Mouse (Mus musculus): Measurements from ENCODE around the gene Zfp704.
"Not testable (repeated sequence)": the region's sequence is repeated elsewhere in the genome, so short reads cannot be mapped to it uniquely, and the experiment has no call there.

Gene Zfp704

DNA sequence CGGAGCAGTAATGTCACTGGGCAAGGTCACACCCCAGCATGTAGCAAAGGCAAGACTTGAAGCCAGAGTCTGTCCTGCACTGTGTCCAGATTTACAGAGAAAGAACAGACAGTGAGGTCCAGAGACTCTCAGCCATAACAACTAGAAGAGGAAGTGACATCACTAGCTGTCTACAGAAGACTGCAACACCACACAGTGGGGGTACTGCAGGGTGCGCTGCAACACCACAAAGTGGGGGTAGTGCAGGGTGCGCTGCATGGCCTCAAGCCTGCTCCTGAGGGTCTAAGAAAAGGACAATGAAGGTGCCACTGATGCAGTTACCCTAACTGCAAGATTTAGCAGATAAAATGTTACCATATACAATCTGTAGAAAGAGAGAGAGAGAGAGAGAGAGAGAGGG is 11.8 kb downstream of the Zfp704 start:
- DNase-seq (ENCODE audit: extremely low spot score, low spot score) = no peak

DNA sequence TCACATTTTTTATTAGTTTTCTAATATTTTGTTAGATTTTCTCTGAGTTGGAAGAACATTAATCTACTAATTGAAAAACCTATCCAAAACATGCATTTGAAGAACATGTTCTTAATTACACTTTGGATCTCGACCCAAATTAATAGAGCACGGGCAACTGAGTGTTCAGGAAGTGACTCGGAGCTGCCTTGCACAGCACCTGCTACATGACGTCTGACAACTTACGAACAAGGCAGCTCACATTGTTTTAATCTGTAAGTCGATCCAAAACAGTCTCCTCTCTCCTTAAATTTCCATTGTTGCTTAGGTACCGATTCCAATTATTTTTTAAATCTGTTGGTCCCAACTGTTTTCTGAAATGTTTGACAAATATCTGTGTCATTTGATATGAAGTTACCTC is 15.4 kb downstream of the Zfp704 start:
- DNase-seq (ENCODE audit: extremely low spot score, low spot score) = no peak

DNA sequence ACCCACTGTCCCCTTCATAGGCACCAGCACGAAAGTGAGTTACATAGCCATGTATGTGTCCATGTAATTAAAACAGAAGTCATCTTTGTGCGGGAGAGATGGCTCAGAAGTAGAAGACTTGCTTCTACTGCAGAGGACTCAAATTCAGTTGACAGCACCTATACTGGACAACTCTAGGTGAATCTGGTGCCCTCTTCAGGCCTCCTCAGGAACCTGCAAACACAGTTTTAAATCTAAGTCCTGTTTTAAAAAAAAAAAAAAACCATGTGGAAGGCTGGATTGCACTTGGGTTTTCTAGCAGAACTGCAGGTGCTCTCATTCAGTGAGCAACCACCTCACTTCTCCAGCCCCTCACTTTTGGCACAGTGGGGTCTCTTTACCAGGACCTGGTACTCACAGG is 16.1 kb downstream of the Zfp704 start:
- DNase-seq (ENCODE audit: extremely low spot score, low spot score) = no peak

DNA sequence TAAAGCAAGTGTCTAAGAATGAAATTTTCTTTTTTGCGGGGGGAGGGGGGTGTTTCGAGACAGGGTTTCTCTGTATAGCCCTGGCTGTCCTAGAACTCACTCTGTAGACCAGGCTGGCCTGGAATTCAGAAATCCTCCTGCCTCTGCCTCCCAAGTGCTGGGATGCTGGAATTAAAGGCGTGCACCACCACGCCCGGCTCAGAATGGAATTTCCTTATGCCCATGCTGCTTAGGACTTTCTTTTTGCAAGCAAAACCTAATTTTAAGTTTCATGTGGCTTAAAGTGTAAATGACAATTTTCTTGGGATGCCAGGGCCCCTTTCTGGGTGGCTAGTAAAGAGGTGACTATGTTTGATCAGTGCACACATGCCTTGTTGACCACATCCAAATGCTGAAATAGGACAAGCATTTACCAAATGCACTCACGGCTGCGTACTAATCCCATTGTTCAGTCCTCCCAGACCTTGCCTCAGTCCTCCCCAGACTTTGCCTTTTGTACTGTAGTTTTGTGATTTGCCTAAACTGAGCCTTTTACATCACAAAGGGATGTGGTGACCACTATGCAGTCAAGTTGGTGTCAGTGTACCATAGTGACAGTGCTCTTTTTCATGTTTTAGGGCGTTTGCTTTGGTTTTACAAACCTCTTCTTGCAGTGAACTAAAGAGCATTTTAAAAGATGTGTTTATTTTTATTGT is 18.3 kb downstream of the Zfp704 start:
- no peak for DNase-seq (ENCODE audit: extremely low spot score, low spot score)

DNA sequence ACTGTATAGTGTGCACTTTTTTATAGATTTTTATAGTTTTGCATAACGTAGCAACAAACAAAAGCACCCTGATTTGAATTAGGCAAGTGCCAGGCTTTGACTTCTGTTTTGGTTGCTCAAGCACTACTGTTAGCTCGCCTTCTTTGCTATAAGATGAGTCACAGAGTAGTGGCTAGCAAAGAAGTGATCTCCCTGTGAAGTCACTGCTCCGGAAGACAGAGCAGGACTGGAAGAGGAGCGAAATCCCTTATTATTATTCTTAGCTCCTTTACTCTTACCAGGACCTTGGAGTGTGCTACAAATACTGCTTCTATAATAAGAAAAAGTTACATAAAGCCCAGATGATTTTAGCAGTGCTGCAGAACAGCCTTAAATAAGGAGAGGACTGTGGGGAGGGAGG is 21.2 kb downstream of the Zfp704 start:
- DNase-seq (ENCODE audit: extremely low spot score, low spot score) = no peak

DNA sequence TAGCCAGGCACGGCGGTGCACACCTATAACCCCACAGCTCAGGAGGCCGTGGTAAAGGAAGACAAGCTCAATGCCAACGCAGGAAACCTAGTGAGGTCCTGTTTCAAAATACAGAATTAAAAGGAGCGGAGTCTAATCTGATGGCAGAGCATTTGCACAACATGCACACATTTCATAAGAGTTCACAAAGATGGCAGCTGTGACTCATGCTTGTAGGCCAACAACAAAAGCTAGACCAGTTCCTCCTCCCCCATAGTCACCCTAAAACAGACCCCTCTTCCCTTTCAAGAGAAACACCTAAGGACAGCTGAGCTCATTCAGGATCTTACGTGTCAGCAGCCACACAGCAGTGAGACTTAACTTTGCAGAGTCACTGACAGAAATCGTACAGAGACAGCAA is 22.6 kb downstream of the Zfp704 start:
- DNase-seq (ENCODE audit: extremely low spot score, low spot score) = no peak

DNA sequence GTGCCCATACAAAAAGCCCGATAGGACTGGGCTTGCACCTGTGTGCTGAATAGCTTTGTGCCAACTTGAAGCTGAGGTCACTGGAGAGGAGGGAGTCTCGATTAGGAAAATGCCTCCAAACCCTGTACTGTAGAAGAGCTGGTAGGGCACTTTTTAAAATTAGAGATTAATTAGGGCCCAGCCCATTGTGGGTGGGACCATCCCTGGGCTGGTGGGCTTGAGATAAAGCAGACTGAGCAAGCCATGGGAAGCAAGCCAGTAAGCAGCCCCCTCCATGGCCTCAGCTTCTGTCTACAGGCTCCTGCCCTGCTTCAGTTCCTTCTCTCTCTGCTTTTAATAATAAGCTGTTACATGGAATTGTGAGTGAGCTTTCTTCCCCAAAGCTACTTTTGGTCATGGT is 26.4 kb downstream of the Zfp704 start:
- no peak for DNase-seq (ENCODE audit: extremely low spot score, low spot score)

DNA sequence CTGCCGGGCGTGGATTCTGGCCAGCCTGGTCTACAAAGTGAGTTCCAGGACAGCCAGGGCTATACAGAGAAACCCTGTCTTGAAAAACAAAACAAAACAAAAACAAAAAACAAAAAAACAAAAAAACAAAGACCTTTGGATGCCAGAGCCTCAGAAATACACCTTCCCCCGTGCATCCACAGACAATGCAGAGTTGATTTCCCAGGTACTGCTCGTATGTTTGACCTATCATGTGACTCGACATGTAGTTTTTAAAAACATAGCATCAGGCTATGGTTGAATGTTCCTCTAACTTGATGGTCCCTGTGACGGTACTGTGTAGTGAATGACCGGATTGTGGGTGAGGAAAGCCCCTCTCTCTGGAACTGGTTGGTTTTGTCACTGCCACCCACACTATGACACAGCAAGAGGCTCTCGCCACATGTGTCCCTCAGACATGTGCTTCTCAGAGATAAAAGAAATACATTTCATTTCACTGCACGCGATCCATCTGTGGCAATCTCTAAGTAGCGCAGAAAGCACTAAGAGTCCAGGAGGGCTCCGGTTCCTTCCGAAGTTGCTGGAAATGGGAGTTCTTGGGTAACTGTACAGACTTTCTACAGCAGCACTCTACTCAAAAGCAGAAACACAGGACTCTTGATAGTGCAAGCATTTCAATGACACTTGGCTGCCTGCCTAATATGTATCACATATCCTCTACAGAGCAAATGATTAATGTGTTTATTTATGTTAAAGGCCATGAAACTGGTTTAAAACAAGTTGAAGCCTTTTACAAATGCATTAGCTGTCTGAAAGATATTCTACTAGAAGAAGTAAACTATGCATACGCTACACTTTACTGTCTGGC is 28.7 kb downstream of the Zfp704 start:
- no peak for DNase-seq (ENCODE audit: extremely low spot score, low spot score)

DNA sequence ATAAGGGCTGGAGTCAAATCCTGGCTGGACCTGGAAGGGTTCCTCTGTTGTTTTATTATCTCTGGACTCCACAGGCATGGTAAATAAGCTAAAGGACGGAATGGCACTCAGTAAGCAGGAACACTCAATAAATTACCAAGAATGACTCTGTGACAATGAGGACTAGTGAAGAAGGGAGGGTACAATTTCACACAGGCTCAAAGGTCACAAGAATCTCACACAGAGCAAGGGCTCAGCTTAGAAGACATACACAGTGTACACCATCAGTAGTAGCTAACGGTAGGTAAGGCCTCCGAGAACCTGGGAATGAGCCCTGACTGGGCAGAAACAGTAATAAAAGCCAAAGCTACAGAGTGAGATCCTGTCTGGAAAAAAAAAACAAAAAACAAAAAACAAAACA is 29.8 kb downstream of the Zfp704 start:
- DNase-seq (ENCODE audit: extremely low spot score, low spot score) = no peak

DNA sequence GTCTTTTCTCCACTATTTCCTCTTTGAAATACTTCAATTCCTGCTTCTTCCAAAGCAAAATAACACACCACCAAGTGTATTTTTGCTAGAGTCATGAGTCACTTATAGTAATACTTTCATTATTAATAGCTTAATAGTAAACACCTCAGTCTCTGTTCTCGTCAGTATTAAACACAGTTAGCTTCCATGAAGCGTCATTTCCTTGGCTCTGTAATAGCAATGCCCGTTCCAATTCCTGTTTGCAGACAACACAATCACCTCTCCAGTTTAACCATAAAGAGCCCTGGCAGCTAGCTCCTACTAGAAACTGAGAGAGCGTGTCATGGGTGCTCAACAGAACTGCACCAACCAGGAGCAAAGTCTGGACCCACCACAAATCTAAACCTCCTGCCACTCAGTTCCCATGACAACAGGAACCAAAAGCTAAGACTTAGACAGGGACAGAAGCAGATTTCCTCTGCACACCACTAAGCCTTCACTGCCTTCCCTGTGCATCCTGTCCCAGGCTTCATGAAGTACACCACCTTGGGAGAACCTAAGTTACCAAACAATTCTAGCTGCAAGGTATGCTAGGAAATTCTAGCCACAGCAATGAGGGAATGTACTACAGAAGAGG is 30.7 kb downstream of the Zfp704 start:
- no peak for DNase-seq (ENCODE audit: extremely low spot score, low spot score)

DNA sequence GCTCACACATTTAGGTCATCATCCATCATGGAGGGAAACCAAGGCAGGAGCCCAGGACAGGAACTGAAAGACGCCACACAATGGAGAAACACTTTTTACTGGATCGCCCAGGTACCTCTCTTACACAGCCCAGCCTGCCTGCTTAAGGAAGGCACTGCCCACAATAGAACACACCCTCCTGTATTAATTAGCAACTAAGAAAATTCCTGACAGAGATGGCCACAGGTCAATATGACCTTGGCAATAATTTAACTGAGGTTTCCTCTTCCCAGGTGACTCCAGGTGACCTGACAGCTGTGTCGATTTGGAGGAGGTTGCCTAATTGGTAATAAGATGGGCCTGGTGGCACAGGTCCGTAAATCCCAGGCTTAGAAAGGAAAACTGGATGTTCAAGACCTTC is 33.0 kb downstream of the Zfp704 start:
- DNase-seq (ENCODE audit: extremely low spot score, low spot score) = no peak

DNA sequence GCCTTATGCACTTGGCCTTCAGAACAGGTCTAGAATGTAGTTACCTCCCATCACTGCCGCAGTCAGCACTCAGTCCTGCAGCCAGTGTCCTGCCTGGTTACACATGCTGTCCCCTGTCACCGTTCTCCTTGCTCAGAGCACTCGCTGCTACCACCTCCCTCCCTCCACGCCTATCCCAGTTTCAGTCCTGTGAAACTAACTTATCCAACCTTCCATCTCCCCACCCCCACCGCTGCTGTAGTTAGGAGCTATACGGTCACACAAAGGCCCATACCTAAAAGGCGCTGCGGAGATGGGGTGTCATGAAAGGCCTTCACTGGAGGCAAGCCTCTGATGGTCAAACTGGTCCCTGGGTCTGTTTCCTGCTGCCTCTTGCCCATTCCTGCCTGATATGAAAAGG is 35.6 kb downstream of the Zfp704 start:
- DNase-seq (ENCODE audit: extremely low spot score, low spot score) = no peak

DNA sequence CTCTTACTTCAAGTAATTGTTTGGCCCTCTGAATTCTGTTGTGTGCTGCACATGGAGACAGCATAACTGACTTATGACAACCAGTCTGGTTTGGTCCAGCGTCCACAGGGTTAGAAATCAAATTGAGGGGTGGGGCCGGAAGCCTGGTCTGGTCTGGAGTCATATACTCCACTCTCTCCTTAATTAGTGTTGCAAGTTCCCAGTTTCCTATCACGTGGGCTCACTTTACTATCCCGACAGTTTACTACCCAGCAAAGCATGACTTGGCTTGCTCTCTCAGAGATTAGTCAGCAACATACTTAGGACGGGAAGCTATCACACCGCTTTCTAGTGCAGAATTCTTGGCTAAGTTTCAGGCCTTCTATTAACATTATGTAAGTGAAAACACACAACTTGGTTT is 36.3 kb downstream of the Zfp704 start:
- no peak for DNase-seq (ENCODE audit: extremely low spot score, low spot score)

DNA sequence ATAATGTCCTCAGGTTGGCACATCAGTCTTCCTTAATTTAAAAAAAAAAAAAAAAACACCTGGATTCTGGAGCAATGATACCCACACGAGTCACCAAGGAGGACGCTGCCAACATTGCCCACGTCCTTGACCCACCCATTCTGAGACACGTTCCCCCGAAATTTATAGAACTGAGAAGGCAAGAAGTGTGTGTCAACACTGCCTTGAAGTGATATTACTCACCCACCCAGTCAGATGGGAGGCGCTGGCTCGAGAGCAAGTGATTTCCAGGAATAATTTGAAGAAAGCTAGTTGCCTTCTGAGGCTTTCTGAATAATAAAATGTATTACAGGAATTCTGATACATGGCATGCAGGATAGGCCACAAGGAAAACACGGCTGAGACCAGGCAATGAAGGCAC is 37.6 kb downstream of the Zfp704 start:
- DNase-seq (ENCODE audit: extremely low spot score, low spot score) = no peak

DNA sequence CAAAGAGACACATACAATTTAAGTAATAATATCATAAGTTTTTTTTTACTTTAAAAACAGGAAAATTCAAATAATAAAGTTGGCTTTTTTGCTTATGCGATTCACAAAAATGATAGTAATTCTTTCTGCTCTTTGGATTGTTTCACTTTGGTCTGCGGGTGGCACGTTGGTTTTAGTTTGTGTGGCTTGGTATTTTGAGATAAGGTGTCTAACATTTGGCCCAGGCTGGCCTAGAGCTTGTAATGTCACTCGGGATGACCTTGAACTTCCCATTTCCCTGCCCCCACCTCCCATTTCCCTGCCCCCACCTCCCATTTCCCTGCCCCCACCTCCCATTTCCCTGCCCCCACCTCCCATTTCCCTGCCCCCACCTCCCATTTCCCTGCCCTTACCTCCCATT is 39.1 kb downstream of the Zfp704 start:
- DNase-seq (ENCODE audit: extremely low spot score, low spot score) = no peak

DNA sequence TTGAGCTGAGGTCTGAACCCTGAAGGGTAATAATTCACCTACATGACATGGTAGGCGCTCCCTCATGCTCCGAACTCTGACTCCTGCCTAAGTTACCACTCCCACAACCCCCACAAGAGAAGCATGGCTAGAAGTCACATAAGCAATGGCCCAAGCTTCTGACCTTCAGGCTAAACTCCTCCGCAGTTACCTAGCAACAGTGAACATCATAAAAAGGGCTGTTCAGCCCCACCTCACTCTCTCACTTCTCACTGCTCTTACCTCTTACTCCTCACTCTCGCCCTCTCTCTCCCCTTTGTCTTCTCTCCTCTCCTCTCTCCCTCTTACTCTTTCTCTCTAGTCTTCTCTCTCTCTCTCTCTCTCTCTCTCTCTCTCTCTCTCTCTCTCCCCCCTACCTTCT is 40.2 kb downstream of the Zfp704 start:
- not testable (repeated sequence) for DNase-seq (ENCODE audit: extremely low spot score, low spot score)

DNA sequence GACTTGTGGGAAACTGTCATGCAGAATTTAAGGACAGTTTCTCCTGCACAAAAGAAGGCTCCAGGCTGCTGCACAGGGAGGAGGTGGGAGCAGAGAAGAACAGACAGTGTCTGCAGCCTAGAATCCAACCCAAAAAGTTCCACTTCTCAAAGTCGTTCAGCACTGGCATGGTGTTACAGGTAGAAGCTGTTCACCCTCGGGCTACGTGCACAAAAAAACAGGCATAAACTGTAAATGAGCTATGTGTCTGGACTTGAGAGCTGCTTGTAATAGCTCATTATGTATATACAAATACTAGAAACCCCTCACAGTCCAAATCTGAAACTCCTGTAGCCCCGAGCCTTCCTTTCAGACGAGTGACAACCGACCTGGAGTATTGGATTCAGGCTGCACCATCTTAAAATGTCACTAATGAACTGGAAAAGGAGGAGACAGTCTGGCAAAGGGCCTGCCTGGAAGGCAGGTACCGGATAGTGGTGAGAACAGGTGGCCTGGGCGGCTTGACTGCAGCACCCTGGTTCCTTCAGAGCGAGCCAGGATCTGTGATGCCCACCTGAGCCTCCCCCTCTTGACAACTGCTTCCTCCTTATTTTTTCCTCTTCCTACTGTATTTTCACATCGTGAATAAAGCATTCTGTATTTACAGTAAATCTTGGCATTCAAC is 41.2 kb downstream of the Zfp704 start:
- no peak for DNase-seq (ENCODE audit: extremely low spot score, low spot score)

DNA sequence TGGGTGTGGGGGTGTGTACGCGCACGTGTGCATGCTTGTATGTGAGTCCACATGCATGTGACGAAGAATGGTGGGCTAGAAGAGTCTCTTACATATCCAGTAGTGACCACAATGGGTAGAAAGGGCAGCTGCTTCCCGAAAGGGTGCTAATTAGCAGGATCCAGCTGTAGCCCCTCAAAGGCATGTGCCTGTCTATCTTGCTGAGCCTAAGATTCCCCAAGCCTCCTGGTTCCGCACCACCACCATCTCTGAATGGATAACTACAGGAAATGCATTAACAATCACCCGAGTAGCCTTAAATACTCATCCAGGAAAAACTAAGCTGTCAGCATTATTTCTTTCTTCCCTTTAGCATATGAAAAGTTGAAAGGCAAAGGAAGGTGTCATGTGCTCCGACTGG is 41.9 kb downstream of the Zfp704 start:
- DNase-seq (ENCODE audit: extremely low spot score, low spot score) = no peak

DNA sequence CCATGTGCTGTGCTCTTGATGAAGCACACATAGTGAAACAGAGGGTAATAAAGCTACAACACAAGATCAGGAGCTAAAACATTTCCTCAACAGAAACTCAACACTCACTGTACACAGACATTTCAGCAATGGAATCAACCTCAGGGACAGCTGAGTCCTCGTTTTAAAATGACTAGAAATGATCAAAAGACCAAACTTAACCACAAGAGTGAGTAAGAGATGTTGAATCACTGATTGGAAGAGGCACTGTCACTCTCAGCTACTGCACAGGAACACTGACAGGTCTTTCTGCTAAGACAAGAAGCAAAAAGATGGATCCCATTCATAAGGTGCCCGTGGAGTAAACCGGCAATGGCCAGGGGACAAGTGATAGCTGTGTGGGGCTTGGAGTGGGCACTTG is 43.1 kb downstream of the Zfp704 start:
- no peak for DNase-seq (ENCODE audit: extremely low spot score, low spot score)

DNA sequence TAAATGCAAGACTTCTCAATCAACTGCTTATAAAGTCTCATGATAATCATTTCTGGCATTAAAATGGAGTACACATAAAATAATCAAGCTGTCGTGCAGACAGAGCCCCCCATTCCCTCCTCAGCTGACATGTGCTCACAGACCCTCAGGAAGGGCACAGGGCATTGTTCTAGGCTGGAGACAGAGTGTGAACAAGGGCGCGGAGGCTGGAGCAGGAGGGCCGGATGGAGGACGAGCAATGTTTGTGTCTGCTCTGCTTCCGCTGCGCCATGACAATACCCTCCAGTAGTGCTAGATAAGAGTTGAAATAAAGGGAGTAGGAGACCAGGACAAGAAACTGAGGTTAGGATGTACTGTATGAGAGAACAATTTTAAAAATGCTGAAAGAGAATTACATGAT is 46.3 kb downstream of the Zfp704 start:
- DNase-seq (ENCODE audit: extremely low spot score, low spot score) = no peak

DNA sequence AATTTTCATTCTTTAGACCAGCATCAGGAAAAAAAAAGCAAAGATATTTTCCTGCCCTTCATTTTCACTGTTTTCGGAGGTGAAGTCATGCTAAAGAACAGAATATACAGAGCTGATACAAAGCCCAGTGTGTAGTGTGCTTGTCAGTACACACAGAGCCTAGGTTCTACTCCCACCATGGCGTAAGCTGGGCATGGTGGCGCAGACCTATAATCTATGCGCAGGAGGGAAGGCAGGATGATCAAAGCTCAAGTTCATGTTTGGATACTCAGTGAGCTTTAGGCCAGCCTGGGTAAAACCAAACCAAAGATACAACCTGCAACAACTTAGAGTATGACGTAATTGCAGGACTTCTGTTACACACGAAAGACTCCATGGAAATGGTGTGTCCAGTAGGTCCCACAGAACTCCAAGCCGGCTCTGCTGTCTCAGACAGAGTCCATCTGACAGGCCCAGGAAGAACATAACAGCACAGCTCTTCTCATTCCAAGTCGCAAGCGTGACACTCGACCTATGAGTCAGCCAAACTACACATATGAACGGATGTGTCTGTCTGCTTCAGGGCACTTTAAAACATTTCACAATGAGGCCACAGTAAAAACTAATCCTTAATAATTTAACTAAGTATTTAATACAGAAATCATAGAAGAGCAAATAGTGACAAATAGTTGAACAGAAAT is 47.1 kb downstream of the Zfp704 start:
- no peak for DNase-seq (ENCODE audit: extremely low spot score, low spot score)
